Mouse (Mus musculus) embryonic facial prominence, embryonic 14.5 days (tissue): Measurements from ENCODE around the gene Tmem185b. TPM values are rescaled to one million over a fixed set of nuclear protein-coding genes. Genes with fewer than 3 reads are reported as not detected.

Experiments used
- ATAC-seq: fragments of 200-750 bp; cut with Nextera tagmentation; 2 replicates; pipeline ENCODE4 v1.8.0; 2017; ENCODE audit warnings: low read depth, moderate number of reproducible peaks, moderate TSS enrichment
- DNase-seq: peaks from one replicate; pipeline ENCODE4 v3.0.0-alpha.2; 2015; ENCODE audit warnings: low spot score
- H3K27ac ChIP-seq: fragments of 300-500 bp; sonication (generic); replicated peaks from 2 replicates; pipeline ENCODE4 v1.5.1; 2014; ENCODE audit warnings: low read depth, mild to moderate bottlenecking, low read length, moderate library complexity
- H3K27me3 ChIP-seq: fragments of 300-500 bp; sonication (generic); replicated peaks from 2 replicates; pipeline ENCODE4 v1.6.1; 2014; ENCODE audit warnings: low read length; ENCODE audit not compliant: control insufficient read depth, insufficient read depth
- H3K36me3 ChIP-seq: fragments of 300-500 bp; sonication (generic); 2 replicates; pipeline ENCODE4 v1.6.1; 2014; ENCODE audit warnings: low read length, mixed read lengths; ENCODE audit not compliant: control insufficient read depth, insufficient read depth
- H3K4me1 ChIP-seq: fragments of 300-500 bp; sonication (generic); 2 replicates; pipeline ENCODE4 v1.6.1; 2014; ENCODE audit warnings: antibody characterized with exemption, low read length; ENCODE audit not compliant: control insufficient read depth, insufficient read depth
- H3K4me2 ChIP-seq: fragments of 300-500 bp; sonication (generic); 2 replicates; pipeline ENCODE4 v1.6.1; 2014; ENCODE audit warnings: low read depth, mild to moderate bottlenecking, low read length, moderate library complexity, mixed read lengths
- H3K4me3 ChIP-seq: fragments of 300-500 bp; sonication (generic); 2 replicates; pipeline ENCODE4 v1.5.1; 2014; ENCODE audit warnings: low read depth, mild to moderate bottlenecking, low read length
- H3K9ac ChIP-seq: fragments of 300-500 bp; sonication (generic); 2 replicates; pipeline ENCODE4 v1.6.1; 2014; ENCODE audit warnings: low read depth, mild to moderate bottlenecking, low read length, moderate library complexity, mixed read lengths
- H3K9me3 ChIP-seq: fragments of 300-500 bp; sonication (generic); 2 replicates; pipeline ENCODE4 v1.6.1; 2016; ENCODE audit warnings: low read length; ENCODE audit not compliant: control insufficient read depth
- WGBS: fragments of 180-500 bp; shearing (Covaris S2); extraction: QIAGEN DNeasy Blood & Tissue Kit; methylation state at CpG from one replicate; pipeline ENCODE4 v1.1.7; 2014; 5-methylcytosine and 5-hydroxymethylcytosine counted together
- polyA plus RNA-seq: library from polyadenylated mRNA; unstranded; fragments of >200 nt; fragmentation: Nextera tagmentation; extraction: Ambion mirVana; gene quantifications from 2 replicates; pipeline ENCODE4 v1.2.1, GENCODE M21; 2014

Tmem185b gene
- polyA plus RNA-seq, 1 experiment from 2014 or later = 25.3 TPM

DNA sequence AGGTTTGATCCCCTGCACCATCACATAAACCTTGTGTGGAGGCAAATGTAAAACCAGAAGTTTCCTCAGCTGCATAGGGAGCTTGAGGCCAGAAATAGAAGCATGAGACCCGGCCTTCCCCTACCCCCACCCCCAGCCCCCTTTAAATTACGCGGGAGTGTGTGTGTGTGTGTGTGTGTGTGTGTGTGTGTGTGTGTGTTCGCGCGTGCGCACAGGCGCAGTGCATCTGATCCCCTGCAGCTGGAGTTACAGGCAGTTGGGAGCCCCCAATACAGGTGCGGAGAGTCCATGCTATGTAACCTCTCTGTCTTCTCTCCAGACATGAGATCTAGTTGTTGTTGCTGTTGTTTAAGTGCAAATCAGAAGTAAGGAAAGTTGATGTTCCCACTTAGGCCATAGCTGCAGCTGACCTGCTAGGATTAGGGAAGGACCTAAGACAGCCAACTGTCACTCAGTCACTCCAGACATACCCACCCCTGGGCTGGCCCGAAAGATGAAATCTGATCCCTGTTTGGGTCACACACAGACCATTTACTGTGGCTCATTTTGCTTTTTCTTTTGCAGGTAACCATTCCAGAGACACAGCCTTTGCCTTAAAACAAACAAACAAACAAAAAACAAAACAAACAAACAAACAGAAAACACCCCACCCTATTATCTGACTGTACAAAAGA, 37.9 kb upstream of the Tmem185b start:
- Histone ChIP-seq H3K4me1 (peaks cover 33% of the 10 kb centered on the region), H3K27ac (peak overlapping the region; percentile 53; the same call in 1 of the 2 replicates), H3K36me3 (no peaks in the 10 kb centered on the region), H3K4me3 (no peak overlapping the region), H3K4me2 (peak overlapping the region; percentile 26), H3K27me3 (no peaks in the 10 kb centered on the region), H3K9ac (no peak overlapping the region), H3K9me3 (no peaks in the 10 kb centered on the region)
- DNase-seq (no peak), ATAC-seq (0 out of 2 replicates have a peak, but pooled peaks have one; percentile 13)
- 32% methylated on average over 5 of the region's 10 CpGs for WGBS

GRCm38 (mm10) chr1:119490765-119491164, 35.2 kb upstream of the Tmem185b start:
- DNase-seq (peak; percentile 53), ATAC-seq (no peak)
- peaks cover 33% of the 10 kb centered on the region for H3K4me1 ChIP-seq
- peak overlapping the region; percentile 49; the same call in 1 of the 2 replicates for H3K27ac ChIP-seq
- H3K27me3 ChIP-seq = no peaks in the 10 kb centered on the region
- 25% methylated on average over 7 of the region's 7 CpGs for WGBS
- H3K9me3 ChIP-seq = no peaks in the 10 kb centered on the region
- H3K4me2 ChIP-seq = no peak overlapping the region
- H3K9ac ChIP-seq = no peak overlapping the region
- no peaks in the 10 kb centered on the region for H3K36me3 ChIP-seq
- H3K4me3 ChIP-seq = no peak overlapping the region

GRCm38 (mm10) chr1:119492097-119492496, 33.9 kb upstream of the Tmem185b start:
- Histone ChIP-seq H3K9me3 (no peaks in the 10 kb centered on the region), H3K4me1 (peaks cover 29% of the 10 kb centered on the region), H3K4me2 (peak overlapping the region; percentile 21), H3K4me3 (no peak overlapping the region), H3K27ac (0 out of 2 replicates have a peak overlapping the region, but pooled peaks have one; percentile 25), H3K36me3 (no peaks in the 10 kb centered on the region), H3K27me3 (no peaks in the 10 kb centered on the region), H3K9ac (no peak overlapping the region)
- peak; percentile 23; the same call in 1 of the 2 replicates for ATAC-seq
- DNase-seq = no peak
- WGBS = 33% methylated on average over 11 of the region's 11 CpGs

DNA sequence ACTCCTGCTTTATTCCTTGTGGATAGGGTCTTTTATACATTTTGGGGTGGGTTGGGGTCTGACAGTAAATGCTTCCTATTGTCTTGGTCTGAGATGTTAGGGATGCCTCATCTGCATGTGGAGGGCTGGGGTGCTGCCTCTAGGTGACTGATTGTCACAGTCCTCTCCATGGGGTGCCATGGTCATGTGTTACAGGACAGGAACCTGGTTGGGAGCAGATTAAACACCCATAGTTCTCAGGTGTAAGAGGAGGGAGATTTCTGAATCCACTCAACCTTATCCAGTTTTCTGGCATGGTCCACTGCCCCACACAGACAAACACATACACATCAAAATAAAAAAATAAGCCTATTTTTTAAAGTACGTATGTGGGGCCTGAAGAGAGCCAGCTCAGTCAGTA, 33.5 kb upstream of the Tmem185b start:
- Histone ChIP-seq H3K27me3 (no peaks in the 10 kb centered on the region), H3K36me3 (no peaks in the 10 kb centered on the region), H3K4me2 (no peak overlapping the region), H3K27ac (0 out of 2 replicates have a peak overlapping the region, but pooled peaks have one; percentile 25), H3K4me1 (peaks cover 25% of the 10 kb centered on the region), H3K4me3 (no peak overlapping the region), H3K9me3 (no peaks in the 10 kb centered on the region), H3K9ac (no peak overlapping the region; the same call in 1 of the 2 replicates)
- no peak for DNase-seq
- 63% methylated on average over 1 of the region's 1 CpGs for WGBS
- no peak for ATAC-seq

DNA sequence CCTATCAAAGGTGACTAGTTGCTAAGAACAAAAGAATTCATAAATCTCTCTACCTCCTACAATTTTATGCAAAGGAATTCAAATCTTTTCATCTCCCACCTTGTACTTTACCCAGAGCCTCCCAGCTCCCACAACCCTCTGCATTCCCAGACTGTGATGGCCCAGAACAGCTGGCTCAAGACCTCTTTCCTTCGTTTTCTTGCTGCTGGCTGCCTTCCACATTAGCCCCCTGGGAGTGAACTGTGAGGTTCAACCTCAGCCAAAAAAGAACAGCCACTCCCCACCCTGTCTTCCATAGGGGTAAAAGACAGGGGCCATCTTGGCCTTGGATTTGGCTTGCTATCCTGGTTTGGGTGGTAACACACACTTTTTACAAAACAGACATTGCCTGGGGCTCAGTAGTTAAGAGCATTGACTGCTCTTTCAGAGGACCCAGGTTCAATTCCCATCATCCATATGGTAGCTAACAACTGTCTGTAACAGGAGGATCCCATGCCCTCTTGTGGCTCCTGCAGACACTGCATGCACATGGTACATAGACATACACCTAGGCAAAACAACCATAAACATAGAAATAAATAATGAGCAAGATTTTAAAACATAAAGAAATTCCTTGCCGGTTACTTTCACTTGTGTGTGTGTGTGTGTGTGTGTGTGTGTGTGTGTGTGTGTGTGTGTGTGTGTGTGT, 31.8 kb upstream of the Tmem185b start:
- Histone ChIP-seq H3K27me3 (no peaks in the 10 kb centered on the region), H3K4me1 (peaks cover 16% of the 10 kb centered on the region), H3K4me3 (no peak overlapping the region), H3K36me3 (no peaks in the 10 kb centered on the region), H3K9me3 (no peaks in the 10 kb centered on the region), H3K4me2 (no peak overlapping the region), H3K27ac (no peak overlapping the region), H3K9ac (no peak overlapping the region)
- ATAC-seq (no peak), DNase-seq (no peak)
- 58% methylated on average over 2 of the region's 2 CpGs for WGBS

DNA sequence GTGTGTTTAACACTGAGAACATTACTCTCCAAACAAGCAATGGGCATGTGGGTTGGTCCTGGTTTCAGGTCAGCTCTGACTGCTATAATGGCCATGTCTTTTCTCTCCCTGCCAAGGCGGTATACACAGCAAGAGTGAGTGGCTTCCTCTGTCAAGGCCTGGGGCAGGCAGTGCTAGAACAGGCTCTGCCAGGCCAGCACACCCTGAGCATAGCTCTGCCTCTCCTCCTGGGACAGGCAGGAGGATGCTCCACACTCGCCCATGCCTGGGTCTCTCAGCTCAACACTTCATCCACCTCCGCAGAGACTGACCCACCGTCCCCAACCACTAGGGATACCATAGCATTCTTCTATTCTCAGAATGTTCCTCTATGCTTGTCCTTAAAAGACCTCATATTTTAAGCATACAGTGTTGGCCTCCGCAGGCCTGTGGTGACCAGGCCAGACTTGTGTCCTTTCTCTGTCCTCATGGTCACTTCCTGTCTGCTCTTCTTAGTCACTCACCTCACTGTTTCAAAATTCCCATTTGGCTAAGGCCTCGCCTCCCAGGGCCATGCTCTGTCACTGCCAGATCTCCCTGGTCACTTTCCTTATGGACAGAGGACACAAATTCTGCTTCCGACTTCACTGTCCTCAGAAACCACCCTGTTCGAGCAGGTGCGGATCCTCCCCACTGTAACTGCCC, 31.1 kb upstream of the Tmem185b start:
- Histone ChIP-seq H3K4me3 (no peak overlapping the region), H3K9me3 (no peaks in the 10 kb centered on the region), H3K4me1 (peaks cover 16% of the 10 kb centered on the region), H3K36me3 (no peaks in the 10 kb centered on the region), H3K4me2 (no peak overlapping the region), H3K27ac (no peak overlapping the region), H3K9ac (no peak overlapping the region), H3K27me3 (no peaks in the 10 kb centered on the region)
- DNase-seq = no peak
- no peak for ATAC-seq
- WGBS = 95% methylated on average over 9 of the region's 9 CpGs

DNA sequence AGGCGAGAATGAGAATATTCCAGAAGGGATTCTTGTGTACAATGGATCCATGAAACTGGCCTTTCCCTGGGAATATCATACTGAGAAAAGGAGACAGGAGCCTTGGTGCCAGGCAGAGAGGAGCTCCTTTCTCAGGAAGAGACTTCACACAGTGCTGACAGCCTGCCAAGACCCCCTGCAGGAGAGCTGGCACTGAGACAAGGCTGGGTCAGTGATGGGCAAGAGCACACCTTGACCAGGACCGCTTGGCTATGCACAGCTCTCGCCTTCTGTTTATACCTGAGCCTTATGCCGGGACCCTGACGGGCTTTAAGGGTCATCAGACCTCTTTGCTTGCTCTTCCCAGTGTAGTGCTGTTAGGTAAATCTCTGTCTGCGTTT, 30.6 kb upstream of the Tmem185b start:
- no peak for ATAC-seq
- Histone ChIP-seq H3K36me3 (no peaks in the 10 kb centered on the region), H3K9ac (no peak overlapping the region), H3K9me3 (no peaks in the 10 kb centered on the region), H3K4me1 (peaks cover 16% of the 10 kb centered on the region), H3K27ac (no peak overlapping the region; the same call in 1 of the 2 replicates), H3K27me3 (no peaks in the 10 kb centered on the region), H3K4me3 (no peak overlapping the region), H3K4me2 (no peak overlapping the region)
- 85% methylated on average over 6 of the region's 6 CpGs for WGBS
- DNase-seq = no peak

GRCm38 (mm10) chr1:119497346-119498004, 28.5 kb upstream of the Tmem185b start:
- peaks cover 5% of the 10 kb centered on the region; the same call in 1 of the 2 replicates for H3K36me3 ChIP-seq
- no peak overlapping the region for H3K9ac ChIP-seq
- no peaks in the 10 kb centered on the region for H3K9me3 ChIP-seq
- WGBS = 77% methylated on average over 5 of the region's 5 CpGs
- no peaks in the 10 kb centered on the region for H3K27me3 ChIP-seq
- no peak overlapping the region for H3K4me2 ChIP-seq
- no peak overlapping the region for H3K4me3 ChIP-seq
- H3K27ac ChIP-seq = no peak overlapping the region
- DNase-seq = no peak
- no peak for ATAC-seq
- H3K4me1 ChIP-seq = peaks cover under 1% of the 10 kb centered on the region
